Mouse (Mus musculus): ENCODE measurements around the gene Coq2. TPM values are rescaled to one million over a fixed set of nuclear protein-coding genes. Genes with fewer than 3 reads are reported as not detected.
A peak's percentile ranks its signal among the peaks of the same experiment; 100 is the strongest.

Gene Coq2
- polyA plus RNA-seq, 1 experiment from 2014 or later = 86.4 TPM

DNA sequence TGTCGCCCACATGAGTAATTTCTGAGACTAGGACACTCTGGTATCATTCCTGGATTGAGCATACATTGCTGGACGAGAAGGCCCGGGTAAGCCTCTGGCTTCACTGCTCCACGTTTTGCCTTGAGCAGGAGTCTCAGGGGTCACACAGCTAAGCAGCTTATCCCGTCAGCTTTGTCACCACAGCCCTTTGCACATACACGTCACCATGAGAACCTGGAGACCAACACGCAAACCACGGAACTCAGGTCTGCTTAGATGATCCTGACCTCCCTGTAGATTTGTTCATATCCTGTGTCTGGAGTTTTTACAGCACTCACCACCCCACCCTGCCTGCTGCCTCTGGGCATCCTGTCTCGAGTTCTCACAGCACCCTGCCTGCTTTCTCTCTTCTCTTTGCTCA lies 54.0 kb downstream of the Coq2 start:
- ATAC-seq (ENCODE audit: insufficient number of reproducible peaks, insufficient read depth, low FRiP score, low read depth) = no peak

DNA sequence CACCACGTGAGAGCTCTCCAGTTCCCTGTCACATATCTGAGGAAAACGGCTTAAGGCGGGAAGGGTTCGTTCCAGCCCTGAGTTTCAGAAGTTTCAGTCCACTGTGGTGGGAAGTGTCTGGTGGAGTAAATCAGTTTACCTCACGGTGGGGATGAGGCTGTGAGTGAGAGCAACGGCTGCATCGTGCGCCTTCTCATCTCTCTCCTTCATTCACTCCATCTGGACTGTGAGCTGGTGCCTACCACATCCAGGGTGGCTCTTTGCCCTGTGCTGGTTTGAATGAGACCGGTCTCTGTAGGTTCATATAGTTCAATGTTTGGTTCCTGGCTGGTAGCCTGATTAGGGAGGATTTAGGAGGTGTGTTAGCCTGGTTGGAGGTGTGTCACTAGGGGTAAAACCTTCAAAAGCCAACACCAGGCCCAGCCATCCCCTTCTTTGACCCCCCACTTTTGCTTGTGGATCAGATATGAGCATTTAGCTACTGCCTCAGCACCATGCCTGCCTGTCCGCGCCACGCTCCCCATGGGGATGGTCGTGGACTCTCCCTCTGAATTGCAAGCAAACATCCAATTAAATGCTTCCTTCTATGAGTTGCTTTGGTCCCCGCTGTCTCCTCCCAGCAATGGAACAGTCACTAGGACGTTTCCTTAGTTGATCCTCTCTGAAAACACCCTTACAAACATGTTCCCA lies 55.2 kb downstream of the Coq2 start:
- no peak for ATAC-seq (ENCODE audit: insufficient number of reproducible peaks, insufficient read depth, low FRiP score, low read depth)
- Histone ChIP-seq H3K36me3 (ENCODE audit: control insufficient read depth, insufficient read depth, low read length) (no peaks in the 10 kb centered on the region), H3K9ac (ENCODE audit: low read length) (no peak overlapping the region), H3K4me2 (ENCODE audit: low read length) (no peak overlapping the region), H3K27ac (replicated peaks in 1 of 2; ENCODE audit: control insufficient read depth in 1 of 2, insufficient read depth in 1 of 2, low read depth in 2 of 2, low read length in 2 of 2) (no peak overlapping the region), H3K9me3 (ENCODE audit: control insufficient read depth, low read length) (no peaks in the 10 kb centered on the region), H3K27me3 (ENCODE audit: control insufficient read depth, insufficient read depth, low read length) (no peaks in the 10 kb centered on the region), H3K4me1 (ENCODE audit: control insufficient read depth in 2 of 2, insufficient read depth in 2 of 2, low read length in 2 of 2) (no peaks in the 10 kb centered on the region), H3K4me3 (ENCODE audit: control insufficient read depth in 1 of 2, insufficient read depth in 1 of 2, low read depth in 1 of 2, low read length in 2 of 2) (no peak overlapping the region)
- WGBS = 87% methylated on average over 15 of the region's 15 CpGs

More for the DNA sequence above, 54.0 kb downstream of the Coq2 start:
- no peak overlapping the region for H3K9ac ChIP-seq (ENCODE audit: low read length)
- H3K36me3 ChIP-seq (ENCODE audit: control insufficient read depth, insufficient read depth, low read length) = no peaks in the 10 kb centered on the region
- no peak overlapping the region for H3K27ac ChIP-seq (replicated peaks in 1 of 2; ENCODE audit: control insufficient read depth in 1 of 2, insufficient read depth in 1 of 2, low read depth in 2 of 2, low read length in 2 of 2)
- no peaks in the 10 kb centered on the region for H3K4me1 ChIP-seq (ENCODE audit: control insufficient read depth in 2 of 2, insufficient read depth in 2 of 2, low read length in 2 of 2)
- H3K4me2 ChIP-seq (ENCODE audit: low read length) = no peak overlapping the region
- H3K9me3 ChIP-seq (ENCODE audit: control insufficient read depth, low read length) = no peaks in the 10 kb centered on the region
- no peaks in the 10 kb centered on the region for H3K27me3 ChIP-seq (ENCODE audit: control insufficient read depth, insufficient read depth, low read length)
- no peak overlapping the region for H3K4me3 ChIP-seq (ENCODE audit: control insufficient read depth in 1 of 2, insufficient read depth in 1 of 2, low read depth in 1 of 2, low read length in 2 of 2)
- WGBS = 63% methylated on average over 9 of the region's 9 CpGs

DNA sequence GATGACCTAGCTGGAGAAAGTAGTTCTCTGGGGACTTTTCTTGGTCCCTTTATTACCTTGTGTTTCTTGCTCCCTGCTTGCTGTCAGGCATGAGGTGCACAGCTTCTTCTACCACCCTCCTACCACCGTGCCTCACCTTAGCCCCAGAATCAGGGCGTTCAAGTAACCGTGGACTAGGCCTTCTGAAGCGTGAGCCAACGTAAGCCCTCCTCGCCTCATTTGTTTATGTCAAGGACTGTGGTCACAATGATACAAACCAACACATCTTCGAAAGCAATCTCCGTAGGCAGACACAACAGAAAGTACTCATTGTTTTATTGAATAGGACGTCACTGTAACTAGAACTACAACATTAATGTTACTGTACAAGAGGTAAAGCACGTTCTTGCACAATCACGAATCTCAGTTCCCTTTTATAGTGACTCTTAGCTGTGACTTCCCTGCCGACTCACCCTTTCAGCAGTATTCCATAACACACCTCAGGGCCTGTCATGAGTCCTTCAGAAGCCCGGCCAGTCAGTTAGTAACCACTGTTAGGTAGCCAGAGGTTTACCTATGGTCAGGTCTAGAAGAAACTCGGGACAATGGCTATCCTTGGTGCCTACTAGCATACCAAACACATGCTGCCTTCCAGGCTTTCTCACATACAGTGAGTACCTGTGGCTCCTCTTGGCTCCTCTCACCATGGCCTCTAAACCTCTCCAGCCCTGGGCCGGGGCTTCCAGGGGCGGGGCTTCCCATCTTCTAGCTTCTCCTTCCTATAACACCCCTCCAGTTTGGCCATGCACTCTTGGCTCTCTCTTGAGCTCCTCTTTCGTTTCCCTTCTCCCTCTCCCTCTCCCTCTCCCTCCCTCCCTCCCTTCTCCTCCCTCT lies 60.8 kb downstream of the Coq2 start:
- no peak for ATAC-seq (ENCODE audit: insufficient number of reproducible peaks, insufficient read depth, low FRiP score, low read depth)
- H3K9ac ChIP-seq (ENCODE audit: low read length) = no peak overlapping the region
- no peak overlapping the region for H3K4me3 ChIP-seq (ENCODE audit: control insufficient read depth in 1 of 2, insufficient read depth in 1 of 2, low read depth in 1 of 2, low read length in 2 of 2)
- H3K27me3 ChIP-seq (ENCODE audit: control insufficient read depth, insufficient read depth, low read length) = no peaks in the 10 kb centered on the region
- WGBS = 79% methylated on average over 17 of the region's 17 CpGs
- H3K27ac ChIP-seq (replicated peaks in 1 of 2; ENCODE audit: control insufficient read depth in 1 of 2, insufficient read depth in 1 of 2, low read depth in 2 of 2, low read length in 2 of 2) = no peak overlapping the region
- H3K4me2 ChIP-seq (ENCODE audit: low read length) = no peak overlapping the region
- H3K9me3 ChIP-seq (ENCODE audit: control insufficient read depth, low read length) = no peaks in the 10 kb centered on the region
- no peaks in the 10 kb centered on the region for H3K4me1 ChIP-seq (ENCODE audit: control insufficient read depth in 2 of 2, insufficient read depth in 2 of 2, low read length in 2 of 2)
- no peaks in the 10 kb centered on the region for H3K36me3 ChIP-seq (ENCODE audit: control insufficient read depth, insufficient read depth, low read length)

DNA sequence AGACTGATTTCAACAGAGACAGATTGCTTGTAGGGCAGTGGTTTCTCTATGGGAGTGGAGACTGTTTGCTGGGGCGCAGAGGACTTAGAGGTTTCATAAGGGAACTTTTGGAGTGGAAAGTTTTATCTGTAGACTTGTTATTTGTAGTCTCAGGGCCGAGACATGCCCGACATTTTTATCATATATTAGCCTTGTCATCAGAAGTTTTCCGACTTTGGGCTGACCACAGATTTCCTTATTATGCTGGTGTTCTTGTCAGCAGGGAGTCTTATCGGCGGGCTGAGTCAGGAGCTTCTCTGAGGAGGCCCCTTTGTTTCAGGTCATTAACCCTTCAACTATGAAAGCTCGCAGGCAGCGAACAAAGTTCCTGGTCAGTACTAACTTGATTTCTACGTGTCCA lies 67.1 kb downstream of the Coq2 start:
- H3K36me3 ChIP-seq (ENCODE audit: control insufficient read depth, insufficient read depth, low read length) = no peaks in the 10 kb centered on the region
- H3K27ac ChIP-seq (replicated peaks in 1 of 2; ENCODE audit: control insufficient read depth in 1 of 2, insufficient read depth in 1 of 2, low read depth in 2 of 2, low read length in 2 of 2) = no peak overlapping the region
- no peak for ATAC-seq (ENCODE audit: insufficient number of reproducible peaks, insufficient read depth, low FRiP score, low read depth)
- H3K27me3 ChIP-seq (ENCODE audit: control insufficient read depth, insufficient read depth, low read length) = no peaks in the 10 kb centered on the region
- H3K9ac ChIP-seq (ENCODE audit: low read length) = no peak overlapping the region
- H3K4me3 ChIP-seq (ENCODE audit: control insufficient read depth in 1 of 2, insufficient read depth in 1 of 2, low read depth in 1 of 2, low read length in 2 of 2) = no peak overlapping the region
- H3K4me1 ChIP-seq (ENCODE audit: control insufficient read depth in 2 of 2, insufficient read depth in 2 of 2, low read length in 2 of 2) = peaks cover 0 to 2% of the 10 kb centered on the region in 2 experiments; a peak in 1 of 4 replicates
- H3K9me3 ChIP-seq (ENCODE audit: control insufficient read depth, low read length) = no peaks in the 10 kb centered on the region
- H3K4me2 ChIP-seq (ENCODE audit: low read length) = no peak overlapping the region
- 60% methylated on average over 9 of the region's 9 CpGs for WGBS

DNA sequence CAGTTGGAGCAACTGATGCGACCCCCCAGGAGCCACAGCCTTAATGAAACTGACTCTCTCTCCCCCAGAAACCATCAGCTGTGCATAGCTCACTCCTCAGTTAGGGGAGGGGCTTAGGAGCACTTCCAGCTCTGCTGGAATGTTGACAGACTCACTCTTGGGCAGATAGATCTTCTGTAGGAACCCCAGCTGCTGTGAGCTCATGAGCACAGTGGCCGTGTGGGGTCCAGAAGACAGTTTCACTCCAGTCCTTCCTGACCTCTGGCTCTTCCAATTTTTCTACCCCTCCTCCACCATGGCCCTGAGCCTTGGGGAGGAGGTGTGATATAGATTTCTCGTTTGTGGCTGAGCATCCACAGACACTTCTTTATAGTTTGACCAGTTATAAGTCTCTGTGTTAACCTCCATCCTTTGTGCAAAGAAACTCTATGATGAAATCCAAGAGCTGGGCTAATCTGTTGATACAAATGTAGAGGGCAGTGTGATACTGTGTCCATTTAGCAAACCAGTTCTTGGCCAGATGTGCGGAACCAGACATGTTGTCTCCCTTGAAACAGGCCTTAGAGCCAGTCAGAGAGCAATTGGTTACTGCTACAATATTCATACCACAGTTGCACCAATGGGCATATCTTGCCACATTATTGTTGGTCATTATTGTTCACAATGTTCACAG lies 67.7 kb downstream of the Coq2 start:
- no peaks in the 10 kb centered on the region for H3K36me3 ChIP-seq (ENCODE audit: control insufficient read depth, insufficient read depth, low read length)
- H3K4me3 ChIP-seq (ENCODE audit: control insufficient read depth in 1 of 2, insufficient read depth in 1 of 2, low read depth in 1 of 2, low read length in 2 of 2) = no peak overlapping the region
- H3K4me2 ChIP-seq (ENCODE audit: low read length) = no peak overlapping the region
- no peaks in the 10 kb centered on the region for H3K9me3 ChIP-seq (ENCODE audit: control insufficient read depth, low read length)
- H3K9ac ChIP-seq (ENCODE audit: low read length) = no peak overlapping the region
- 50% methylated on average over 4 of the region's 4 CpGs for WGBS
- H3K4me1 ChIP-seq (ENCODE audit: control insufficient read depth in 2 of 2, insufficient read depth in 2 of 2, low read length in 2 of 2) = peaks cover 0 to 2% of the 10 kb centered on the region in 2 experiments; a peak in 1 of 4 replicates
- no peak for ATAC-seq (ENCODE audit: insufficient number of reproducible peaks, insufficient read depth, low FRiP score, low read depth)
- H3K27ac ChIP-seq (replicated peaks in 1 of 2; ENCODE audit: control insufficient read depth in 1 of 2, insufficient read depth in 1 of 2, low read depth in 2 of 2, low read length in 2 of 2) = no peak overlapping the region
- no peaks in the 10 kb centered on the region for H3K27me3 ChIP-seq (ENCODE audit: control insufficient read depth, insufficient read depth, low read length)

DNA sequence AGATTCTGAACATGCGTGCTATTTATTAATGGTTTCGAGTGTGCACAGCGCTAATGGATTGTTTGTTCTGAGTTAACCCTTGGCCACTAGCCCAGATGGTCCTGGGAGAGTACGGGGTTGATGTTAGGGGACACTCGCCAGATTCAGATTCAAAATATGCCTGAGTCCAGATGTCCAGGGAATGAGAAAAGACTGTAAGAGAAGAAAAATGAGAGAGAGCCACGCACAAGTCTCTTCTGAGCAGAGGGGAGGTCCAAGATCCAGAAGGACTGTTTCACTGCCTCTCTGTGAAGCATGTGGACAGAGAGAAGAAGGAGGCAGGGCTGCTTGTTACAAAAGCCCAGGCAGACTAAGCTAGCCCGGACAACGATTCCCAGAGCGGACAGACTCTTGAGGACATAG lies 69.1 kb downstream of the Coq2 start:
- H3K9ac ChIP-seq (ENCODE audit: low read length) = no peak overlapping the region
- H3K36me3 ChIP-seq (ENCODE audit: control insufficient read depth, insufficient read depth, low read length) = no peaks in the 10 kb centered on the region
- H3K4me2 ChIP-seq (ENCODE audit: low read length) = no peak overlapping the region; the same call in 1 of the 2 replicates
- no peaks in the 10 kb centered on the region for H3K9me3 ChIP-seq (ENCODE audit: control insufficient read depth, low read length)
- 0 out of 4 replicates have a peak overlapping the region, but pooled peaks have one; percentile 22 to 31 for H3K27ac ChIP-seq (replicated peaks in 1 of 2; ENCODE audit: control insufficient read depth in 1 of 2, insufficient read depth in 1 of 2, low read depth in 2 of 2, low read length in 2 of 2)
- H3K27me3 ChIP-seq (ENCODE audit: control insufficient read depth, insufficient read depth, low read length) = no peaks in the 10 kb centered on the region
- 52% methylated on average over 9 of the region's 9 CpGs for WGBS
- peaks cover 0 to 2% of the 10 kb centered on the region in 2 experiments; a peak in 1 of 4 replicates for H3K4me1 ChIP-seq (ENCODE audit: control insufficient read depth in 2 of 2, insufficient read depth in 2 of 2, low read length in 2 of 2)
- no peak for ATAC-seq (ENCODE audit: insufficient number of reproducible peaks, insufficient read depth, low FRiP score, low read depth)
- H3K4me3 ChIP-seq (ENCODE audit: control insufficient read depth in 1 of 2, insufficient read depth in 1 of 2, low read depth in 1 of 2, low read length in 2 of 2) = no peak overlapping the region
